Mouse (Mus musculus) liver, embryonic 14.5 days (tissue): ENCODE data around the gene Rnf133.

Experiments
- CTCF ChIP-seq: IDR thresholded peaks from 2 replicates; pipeline ENCODE4 v1.5.1; 2016; ENCODE audit warnings: antibody characterized with exemption, low read depth, control low read depth
- EP300 ChIP-seq: IDR thresholded peaks from 2 replicates; pipeline ENCODE4 v1.6.1; 2016; ENCODE audit warnings: antibody characterized with exemption, low read depth

GRCm38 (mm10) chr6:23630465-23630864 lies 19.6 kb downstream of the Rnf133 start:
- TF ChIP-seq EP300 (no peak), CTCF (no peak)
